Mouse (Mus musculus): ENCODE data around the gene Lactbl1. TPM values are rescaled to one million over a fixed set of nuclear protein-coding genes. Genes with fewer than 3 reads are reported as not detected.

Lactbl1 gene
- polyA plus RNA-seq, 1 experiment from 2014 or later = not detected

- no peak overlapping the region for H3K4me3 ChIP-seq (ENCODE audit: inconsistent target)
- 85% methylated on average over 6 of the region's 6 CpGs for WGBS (ENCODE audit: missing documents)
- no peak overlapping the region for H3K27ac ChIP-seq
- no peaks in the 10 kb centered on the region for H3K36me3 ChIP-seq (ENCODE audit: inconsistent target)
- no peaks in the 10 kb centered on the region for H3K79me2 ChIP-seq (ENCODE audit: inconsistent target)
These were observed 62.1 kb downstream of the Lactbl1 start for GRCm38 (mm10) chr4:136684485-136684884.

- Histone ChIP-seq H3K27ac (no peak overlapping the region), H3K36me3 (ENCODE audit: inconsistent target) (no peaks in the 10 kb centered on the region), H3K4me3 (ENCODE audit: inconsistent target) (no peak overlapping the region), H3K79me2 (ENCODE audit: inconsistent target) (no peaks in the 10 kb centered on the region)
- WGBS (ENCODE audit: missing documents) = 97% methylated on average over 10 of the region's 10 CpGs
These were observed 63.0 kb downstream of the Lactbl1 start for GRCm38 (mm10) chr4:136685431-136685869.

- no peak overlapping the region for H3K4me3 ChIP-seq (ENCODE audit: inconsistent target)
- H3K27ac ChIP-seq = no peak overlapping the region
- H3K79me2 ChIP-seq (ENCODE audit: inconsistent target) = no peaks in the 10 kb centered on the region
- WGBS (ENCODE audit: missing documents) = 45% methylated on average over 3 of the region's 4 CpGs
- H3K36me3 ChIP-seq (ENCODE audit: inconsistent target) = no peaks in the 10 kb centered on the region
These were observed 65.7 kb downstream of the Lactbl1 start for GRCm38 (mm10) chr4:136688113-136688512.

Other genes starting within 250 kb of the Lactbl1 start
- not detected in 3 replicates for gene Htr1d, start 199.1 kb upstream of the Lactbl1 start, polyA plus RNA-seq (2018)
- 0.13 TPM in 1 of 3 replicates, not detected in the others for gene 6030445D17Rik, start 160.4 kb upstream of the Lactbl1 start, polyA plus RNA-seq (2018)
- 11.1 to 15.6 TPM (median 13.1 TPM) in 3 replicates for gene Luzp1, start 152.9 kb upstream of the Lactbl1 start, polyA plus RNA-seq (2018)
- gene Kdm1a, start 19.9 kb upstream of the Lactbl1 start, polyA plus RNA-seq (2018) = 24.0 to 31.4 TPM (median 26.0 TPM) in 3 replicates
- not detected in 3 replicates for gene Tex46, start 12.2 kb upstream of the Lactbl1 start, polyA plus RNA-seq (2018)
- 0.07 to 0.10 TPM in 2 of 3 replicates, not detected in the other for gene Ephb2, start 213.4 kb downstream of the Lactbl1 start, polyA plus RNA-seq (2018)